Mouse (Mus musculus): ENCODE measurements around the gene Tmbim4.

GRCm38 (mm10) chr10:120239476-120239875 is 38.1 kb downstream of the Tmbim4 start:
- TF ChIP-seq POLR2A (IDR thresholded peaks at IDR 0.05; ENCODE audit: insufficient read depth, low read depth, low read length), result no peak
- TF ChIP-seq CTCF (IDR thresholded peaks at IDR 0.05), result no peak
